ENCODE assay signal across 16 mouse cellular contexts in the genomic region with DNA sequence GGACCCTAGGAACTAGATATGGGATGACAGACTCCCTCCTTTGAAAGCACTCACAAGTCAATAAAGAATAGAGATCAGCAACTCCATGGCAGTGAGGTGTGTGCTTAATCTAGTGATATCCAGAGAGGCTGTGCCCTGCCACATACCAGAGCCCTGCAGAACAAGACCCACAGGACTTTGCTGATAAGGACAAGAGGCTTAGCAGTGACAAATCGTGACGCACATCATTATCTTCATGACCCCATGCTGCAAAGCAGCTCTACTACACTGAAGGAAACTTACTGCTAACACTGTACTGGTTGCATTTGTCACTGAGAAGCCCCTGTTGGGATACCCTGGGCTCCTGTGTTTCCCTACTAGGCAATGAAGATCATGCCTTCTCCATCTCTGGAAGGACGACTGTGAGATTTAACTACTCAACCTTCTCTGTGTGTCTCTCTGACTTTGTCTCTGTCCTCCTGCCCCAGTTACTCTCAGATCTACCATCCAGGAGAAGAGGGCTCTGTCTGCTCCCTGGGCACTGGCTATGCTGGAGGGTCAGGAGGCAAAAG. TPM values are rescaled to one million over a fixed set of nuclear protein-coding genes. Genes with fewer than 3 reads are reported as not detected.
DNase-seq lines count a peak whose midpoint lies in the region; ATAC-seq lines count a peak whose summit lies in the region.
"Had no signal": no experiment of that assay in that cellular context is flagged by ENCODE, and none has a peak within 500 bp of the region (broad histone marks: within the 10 kb centered on the region; RNA-seq: fewer than 3 reads in every experiment).

No protein-coding gene starts in this region.

- ATAC-seq in lung, embryonic 15.5 days (ENCODE audit: borderline replicate concordance, extremely low read depth, low FRiP score, low TSS enrichment) = peak; percentile 21; the same call in 1 of the 2 replicates
- ATAC-seq in heart, embryonic 11.5 days (replicated peaks; ENCODE audit: insufficient number of reproducible peaks, low FRiP score, low TSS enrichment) = peak; percentile 37
- peak; percentile 98 for ATAC-seq in liver, embryonic 13.5 days (ENCODE audit: low read depth)
- no peak for ATAC-seq in erythroid progenitor cell, adult 5-6 weeks (replicated peaks; ENCODE audit: low FRiP score, poor library complexity, severe bottlenecking)
- ATAC-seq: forebrain, postnatal 0 days; Patski had no signal

- WGBS in lung, embryonic 15.5 days = 45% methylated on average over 3 of the region's 3 CpGs
- 15% methylated on average over 3 of the region's 3 CpGs for WGBS in heart, embryonic 11.5 days (ENCODE audit: insufficient replicate concordance)
- 9% methylated on average over 3 of the region's 3 CpGs for WGBS in liver, embryonic 13.5 days (ENCODE audit: insufficient replicate concordance)

- H3K4me3 ChIP-seq in lung, embryonic 15.5 days = no peak overlapping the region
- H3K4me3 ChIP-seq in heart, embryonic 11.5 days (ENCODE audit: low read depth, low read length) = no peak overlapping the region; the same call in 1 of the 2 replicates
- peak overlapping the region; percentile 9; the same call in 1 of the 2 replicates for H3K4me3 ChIP-seq in liver, embryonic 13.5 days (replicated peaks)
- H3K4me3 ChIP-seq: embryonic facial prominence, embryonic 13.5 days; limb, embryonic 15.5 days; midbrain, embryonic 12.5 days; neural tube, embryonic 12.5 days had no signal

- no peak overlapping the region for H3K4me2 ChIP-seq in lung, embryonic 15.5 days
- H3K4me2 ChIP-seq in heart, embryonic 11.5 days = peak overlapping the region; percentile 44
- H3K4me2 ChIP-seq in liver, embryonic 13.5 days = peak overlapping the region; percentile 48
- H3K4me2 ChIP-seq: embryonic facial prominence, embryonic 13.5 days; limb, embryonic 15.5 days; midbrain, embryonic 12.5 days; neural tube, embryonic 12.5 days had no signal

- H3K9me3 ChIP-seq in lung, embryonic 15.5 days = no peaks in the 10 kb centered on the region
- no peaks in the 10 kb centered on the region for H3K9me3 ChIP-seq in heart, embryonic 11.5 days (replicated peaks; ENCODE audit: control insufficient read depth, low read length)
- H3K9me3 ChIP-seq in liver, embryonic 13.5 days (replicated peaks) = no peaks in the 10 kb centered on the region
- H3K9me3 ChIP-seq: embryonic facial prominence, embryonic 13.5 days; limb, embryonic 15.5 days; midbrain, embryonic 12.5 days; neural tube, embryonic 12.5 days had no signal

- no peak overlapping the region for H3K9ac ChIP-seq in lung, embryonic 15.5 days
- peak overlapping the region; percentile 5; the same call in 1 of the 2 replicates for H3K9ac ChIP-seq in heart, embryonic 11.5 days (ENCODE audit: low read depth, low read length)
- H3K9ac ChIP-seq in liver, embryonic 13.5 days = peak overlapping the region; percentile 18; the same call in 1 of the 2 replicates
- H3K9ac ChIP-seq: embryonic facial prominence, embryonic 13.5 days; forebrain, postnatal 0 days; limb, embryonic 15.5 days; midbrain, embryonic 12.5 days; neural tube, embryonic 12.5 days had no signal

- H3K27me3 ChIP-seq in lung, embryonic 15.5 days = no peaks in the 10 kb centered on the region
- no peaks in the 10 kb centered on the region for H3K27me3 ChIP-seq in heart, embryonic 11.5 days (ENCODE audit: control insufficient read depth, insufficient read depth, low read length)
- H3K27me3 ChIP-seq in liver, embryonic 13.5 days = no peaks in the 10 kb centered on the region
- H3K27me3 ChIP-seq: embryonic facial prominence, embryonic 13.5 days; limb, embryonic 15.5 days; midbrain, embryonic 12.5 days; neural tube, embryonic 12.5 days had no signal

- no peak for DNase-seq in lung, postnatal 4 days
- peak; percentile 69 for DNase-seq in liver, embryonic 13.5 days
- DNase-seq in natural killer cell, adult 2 months (ENCODE audit: low spot score in 2 of 2) = no peak
- DNase-seq in kidney, adult 18-20 months = no peak
- DNase-seq: cerebellum, postnatal 25 days; forebrain, postnatal 0 days; kidney, postnatal 4 days; thymus, postnatal 25 days had no signal

- H3K36me3 ChIP-seq in lung, embryonic 15.5 days = no peaks in the 10 kb centered on the region
- H3K36me3 ChIP-seq in heart, embryonic 11.5 days (ENCODE audit: control insufficient read depth, insufficient read depth, low read length) = no peaks in the 10 kb centered on the region
- H3K36me3 ChIP-seq in liver, embryonic 13.5 days = no peaks in the 10 kb centered on the region
- H3K36me3 ChIP-seq: embryonic facial prominence, embryonic 13.5 days; limb, embryonic 15.5 days; midbrain, embryonic 12.5 days; neural tube, embryonic 12.5 days had no signal

- 0 out of 2 replicates have a peak, but pooled peaks cover 7% of the 10 kb centered on the region for H3K4me1 ChIP-seq in lung, embryonic 15.5 days
- H3K4me1 ChIP-seq in heart, embryonic 11.5 days (ENCODE audit: control insufficient read depth, insufficient read depth, low read length) = peaks cover 40% of the 10 kb centered on the region
- peaks cover 47% of the 10 kb centered on the region for H3K4me1 ChIP-seq in liver, embryonic 13.5 days (replicated peaks)
- H3K4me1 ChIP-seq: embryonic facial prominence, embryonic 13.5 days; limb, embryonic 15.5 days; midbrain, embryonic 12.5 days; neural tube, embryonic 12.5 days had no signal

- no peak overlapping the region for H3K27ac ChIP-seq in lung, embryonic 15.5 days
- peak overlapping the region; percentile 96 for H3K27ac ChIP-seq in heart, embryonic 11.5 days (ENCODE audit: low read depth, low read length)
- H3K27ac ChIP-seq in liver, embryonic 13.5 days = peak overlapping the region; percentile 80
- H3K27ac ChIP-seq: embryonic facial prominence, embryonic 13.5 days; limb, embryonic 15.5 days; midbrain, embryonic 12.5 days; neural tube, embryonic 12.5 days had no signal

RNA-seq across cellular contexts. Expression of a gene that starts 25.5 kb away (rescaled TPM):
- 1.2 and 1.5 TPM in 2 replicates for polyA plus RNA-seq in lung, embryonic 15.5 days (2015; fragmentation: Nextera tagmentation; extraction: Ambion mirVana)
- polyA plus RNA-seq in heart, embryonic 11.5 days (2014; fragmentation: Nextera tagmentation; extraction: Ambion mirVana) = 35.6 and 46.7 TPM in 2 replicates
- polyA plus RNA-seq in liver, embryonic 13.5 days (2015; fragmentation: Nextera tagmentation; extraction: Ambion mirVana) = 0.10 and 0.12 TPM in 2 replicates
- not detected in 2 replicates for total RNA-seq in erythroid progenitor cell, adult 5-6 weeks (2015; ENCODE audit: low replicate concordance)
- total RNA-seq in erythroid progenitor cell, adult 5-6 weeks (2017; ENCODE audit: low replicate concordance) = not detected in 2 replicates
- polyA plus RNA-seq: Patski had no signal

Comparison
In these comparisons a context has a peak if more than half of its experiments do, and no peak if none do; other contexts are left out.
1. RNA of a gene that starts 25.5 kb away (polyA plus RNA-seq): 35.6 to 46.7 TPM in heart, embryonic 11.5 days; 1.2 to 1.5 TPM in lung, embryonic 15.5 days and 0.10 to 0.12 TPM in liver, embryonic 13.5 days; every median in the first group is over 10 times any median in the second.